Mouse (Mus musculus) midbrain, postnatal 0 days (tissue): Measurements from ENCODE around the gene Gm3285. TPM values are rescaled to one million over a fixed set of nuclear protein-coding genes. Genes with fewer than 3 reads are reported as not detected.
A peak's percentile ranks its signal among the peaks of the same experiment; 100 is the strongest.

Experiments
- ATAC-seq: fragments of 200-750 bp; cut with Nextera tagmentation; 2 replicates; pipeline ENCODE4 v1.8.0; 2017; ENCODE audit warnings: moderate number of reproducible peaks, mild to moderate bottlenecking, moderate TSS enrichment, moderate library complexity; ENCODE audit not compliant: low FRiP score
- DNase-seq: peaks from one replicate; pipeline ENCODE4 v3.0.0-alpha.2; 2015; ENCODE audit warnings: low spot score
- H3K27ac ChIP-seq: fragments of 300-500 bp; sonication (generic); 2 replicates; pipeline ENCODE4 v1.5.1; 2014; ENCODE audit warnings: low read depth, mild to moderate bottlenecking, low read length, mixed read lengths
- H3K27me3 ChIP-seq: fragments of 300-500 bp; sonication (generic); 2 replicates; pipeline ENCODE4 v1.6.1; 2014; ENCODE audit warnings: low read length, control low read depth, mixed read lengths; ENCODE audit not compliant: insufficient read depth
- H3K36me3 ChIP-seq: fragments of 300-500 bp; sonication (generic); 2 replicates; pipeline ENCODE4 v1.6.1; 2014; ENCODE audit warnings: low read length, control low read depth, mixed read lengths; ENCODE audit not compliant: insufficient read depth
- H3K4me1 ChIP-seq: fragments of 300-500 bp; sonication (generic); 2 replicates; pipeline ENCODE4 v1.6.1; 2014; ENCODE audit warnings: mild to moderate bottlenecking, control low read depth, antibody characterized with exemption, low read length, mixed read lengths; ENCODE audit not compliant: insufficient read depth
- H3K4me2 ChIP-seq: fragments of 300-500 bp; sonication (generic); 2 replicates; pipeline ENCODE4 v1.6.1; 2014; ENCODE audit warnings: low read depth, mild to moderate bottlenecking, low read length, mixed read lengths; ENCODE audit not compliant: poor library complexity, severe bottlenecking
- H3K4me3 ChIP-seq: fragments of 300-500 bp; sonication (generic); 2 replicates; pipeline ENCODE4 v1.5.1; 2014; ENCODE audit warnings: low read depth, mild to moderate bottlenecking, low read length, moderate library complexity
- H3K9ac ChIP-seq: fragments of 300-500 bp; sonication (generic); replicated peaks from 2 replicates; pipeline ENCODE4 v1.6.1; 2014; ENCODE audit warnings: mild to moderate bottlenecking, low read length, moderate library complexity, mixed read lengths; ENCODE audit not compliant: poor library complexity, severe bottlenecking
- H3K9me3 ChIP-seq: fragments of 300-500 bp; sonication (generic); 2 replicates; pipeline ENCODE4 v1.6.1; 2016; ENCODE audit warnings: low read length, control low read depth
- CTCF ChIP-seq: IDR thresholded peaks from 2 replicates; pipeline ENCODE4 v1.5.1; 2016; ENCODE audit warnings: antibody characterized with exemption, mild to moderate bottlenecking
- WGBS: fragments of 180-500 bp; shearing (Covaris S2); extraction: QIAGEN DNeasy Blood & Tissue Kit; methylation state at CpG from one replicate; pipeline ENCODE4 v1.1.7; 2014; 5-methylcytosine and 5-hydroxymethylcytosine counted together
- polyA plus RNA-seq: library from polyadenylated mRNA; unstranded; fragments of >200 nt; fragmentation: Nextera tagmentation; extraction: Ambion mirVana; gene quantifications from 2 replicates; pipeline ENCODE4 v1.2.1, GENCODE M21; 2015
- total RNA-seq: library from RNA; depleted of rRNA; stranded (reverse); fragments of >200 nt; gene quantifications from 2 replicates; pipeline ENCODE4 v1.2.3, GENCODE M21; 2014

Gm3285 gene
- total and polyA plus RNA-seq, 2 experiments from 2014 or later = not detected

GRCm38 (mm10) chr10:77882553-77882952 is 20.8 kb downstream of the Gm3285 start:
- H3K4me1 ChIP-seq = no peaks in the 10 kb centered on the region
- no peak overlapping the region for H3K4me2 ChIP-seq
- H3K36me3 ChIP-seq = no peaks in the 10 kb centered on the region
- no peak for DNase-seq
- no peaks in the 10 kb centered on the region for H3K27me3 ChIP-seq
- H3K9ac ChIP-seq = no peak overlapping the region
- no peak overlapping the region for H3K4me3 ChIP-seq
- no peaks in the 10 kb centered on the region for H3K9me3 ChIP-seq
- WGBS = 88% methylated on average over 5 of the region's 5 CpGs
- H3K27ac ChIP-seq = no peak overlapping the region
- no peak; the same call in 1 of the 2 replicates for TF ChIP-seq CTCF
- no peak for ATAC-seq

- H3K4me2 ChIP-seq = no peak overlapping the region
- 56% methylated on average over 12 of the region's 12 CpGs for WGBS
- DNase-seq = peak; percentile 26
- no peak overlapping the region for H3K27ac ChIP-seq
- no peak overlapping the region for H3K9ac ChIP-seq
- peak; percentile 63 for TF ChIP-seq CTCF
- H3K4me1 ChIP-seq = no peaks in the 10 kb centered on the region
- H3K9me3 ChIP-seq = no peaks in the 10 kb centered on the region; the same call in 1 of the 2 replicates
- H3K27me3 ChIP-seq = no peaks in the 10 kb centered on the region
- H3K4me3 ChIP-seq = no peak overlapping the region
- H3K36me3 ChIP-seq = no peaks in the 10 kb centered on the region
- no peak for ATAC-seq
Observed at GRCm38 (mm10) chr10:77886007-77886747, 24.4 kb downstream of the Gm3285 start.

GRCm38 (mm10) chr10:77890987-77891565 is 29.3 kb downstream of the Gm3285 start:
- no peak overlapping the region for H3K27ac ChIP-seq
- H3K36me3 ChIP-seq = no peaks in the 10 kb centered on the region
- DNase-seq (no peak), ATAC-seq (no peak)
- no peak overlapping the region for H3K4me2 ChIP-seq
- H3K9ac ChIP-seq = no peak overlapping the region
- no peaks in the 10 kb centered on the region for H3K27me3 ChIP-seq
- H3K4me1 ChIP-seq = no peaks in the 10 kb centered on the region
- 84% methylated on average over 8 of the region's 8 CpGs for WGBS
- no peak overlapping the region for H3K4me3 ChIP-seq
- no peak for TF ChIP-seq CTCF
- no peaks in the 10 kb centered on the region; the same call in 1 of the 2 replicates for H3K9me3 ChIP-seq

- peaks cover 4% of the 10 kb centered on the region for H3K36me3 ChIP-seq
- no peaks in the 10 kb centered on the region for H3K27me3 ChIP-seq
- DNase-seq = peak; percentile 20
- no peak overlapping the region for H3K9ac ChIP-seq
- peak; percentile 28; the same call in 1 of the 2 replicates for TF ChIP-seq CTCF
- no peaks in the 10 kb centered on the region for H3K9me3 ChIP-seq
- no peaks in the 10 kb centered on the region for H3K4me1 ChIP-seq
- H3K4me2 ChIP-seq = no peak overlapping the region
- H3K27ac ChIP-seq = peak overlapping the region; percentile 27; the same call in 1 of the 2 replicates
- peak; percentile 31; the same call in 1 of the 2 replicates for ATAC-seq
- 49% methylated on average over 5 of the region's 5 CpGs for WGBS
- no peak overlapping the region for H3K4me3 ChIP-seq
Observed at GRCm38 (mm10) chr10:77895562-77895961, 33.8 kb downstream of the Gm3285 start.

- H3K4me3 ChIP-seq = no peak overlapping the region
- no peak for TF ChIP-seq CTCF
- no peaks in the 10 kb centered on the region for H3K27me3 ChIP-seq
- no peak overlapping the region for H3K27ac ChIP-seq
- H3K4me2 ChIP-seq = no peak overlapping the region
- H3K9ac ChIP-seq = no peak overlapping the region
- H3K36me3 ChIP-seq = peaks cover 5% of the 10 kb centered on the region
- ATAC-seq = no peak
- no peak for DNase-seq
- 82% methylated on average over 7 of the region's 7 CpGs for WGBS
- no peaks in the 10 kb centered on the region for H3K9me3 ChIP-seq
- H3K4me1 ChIP-seq = peaks cover 7% of the 10 kb centered on the region; the same call in 1 of the 2 replicates
Observed at GRCm38 (mm10) chr10:77900126-77900525, 38.4 kb downstream of the Gm3285 start.
